In genomic region chr9:21901223-21901820, GRCm38 (mm10) we compare ENCODE assay signal across 8 mouse cellular contexts. TPM values are rescaled to one million over a fixed set of nuclear protein-coding genes. Genes with fewer than 3 reads are reported as not detected.
DNase-seq lines count a peak whose midpoint lies in the region; ATAC-seq and TF ChIP-seq lines count a peak whose summit lies in the region.

No protein-coding gene starts in this region.

- peak overlapping the region; percentile 48 for H3K4me2 ChIP-seq in hindbrain, embryonic 14.5 days (replicated peaks)
- peak overlapping the region; percentile 40 for H3K4me2 ChIP-seq in lung, postnatal 0 days (replicated peaks; ENCODE audit: low read depth, low read length)

- WGBS in hindbrain, embryonic 14.5 days: 17% methylated on average over 10 of the region's 10 CpGs
- WGBS in lung, postnatal 0 days: 10% methylated on average over 10 of the region's 10 CpGs

- no peak for ATAC-seq in erythroblast, adult 5-6 weeks (replicated peaks; ENCODE audit: low FRiP score, poor library complexity, severe bottlenecking)
- ATAC-seq in frontal cortex, adult (ENCODE audit: low TSS enrichment): peak; percentile 98
- peak; percentile 88 for ATAC-seq in hindbrain, embryonic 14.5 days (ENCODE audit: low FRiP score)
- ATAC-seq in lung, postnatal 0 days: peak; percentile 89

- H3K4me3 ChIP-seq in erythroblast, embryonic 14.5 days (replicated peaks): peak overlapping the region; percentile 52
- peak overlapping the region; percentile 30 for H3K4me3 ChIP-seq in hindbrain, embryonic 14.5 days (replicated peaks; ENCODE audit: low read length)
- peak overlapping the region; percentile 26 for H3K4me3 ChIP-seq in lung, postnatal 0 days (ENCODE audit: low read depth, low read length)

- H3K27me3 ChIP-seq in erythroblast, embryonic 14.5 days (ENCODE audit: control insufficient read depth): peaks cover 5% of the 10 kb centered on the region
- peaks cover 6% of the 10 kb centered on the region; the same call in 1 of the 2 replicates for H3K27me3 ChIP-seq in hindbrain, embryonic 14.5 days (ENCODE audit: control insufficient read depth, insufficient read depth, low read length)
- H3K27me3 ChIP-seq in lung, postnatal 0 days (replicated peaks; ENCODE audit: insufficient read depth, low read length): no peaks in the 10 kb centered on the region

- 0 out of 2 replicates have a peak overlapping the region, but pooled peaks have one; percentile 1 for H3K9ac ChIP-seq in hindbrain, embryonic 14.5 days
- H3K9ac ChIP-seq in lung, postnatal 0 days (replicated peaks; ENCODE audit: low read depth): no peak overlapping the region

- 0 out of 2 replicates have a peak, but pooled peaks have one; percentile 28 for TF ChIP-seq EP300 in lung, postnatal 0 days (IDR thresholded peaks at IDR 0.05)

- no peaks in the 10 kb centered on the region for H3K9me3 ChIP-seq in erythroblast, embryonic 14.5 days (ENCODE audit: control insufficient read depth, low read length)
- H3K9me3 ChIP-seq in hindbrain, embryonic 14.5 days (ENCODE audit: control insufficient read depth, low read length): no peaks in the 10 kb centered on the region
- no peaks in the 10 kb centered on the region for H3K9me3 ChIP-seq in lung, postnatal 0 days (ENCODE audit: low read length)

- DNase-seq in cerebellum, adult 18-20 months: peak; percentile 77
- DNase-seq in hindbrain, embryonic 14.5 days (ENCODE audit: low spot score): peak; percentile 90
- DNase-seq in layer of hippocampus, postnatal 14 days (ENCODE audit: low spot score in 2 of 2): peak; percentile 66 to 88
- peak; percentile 93 for DNase-seq in lung, postnatal 0 days (ENCODE audit: low spot score)
- peak; percentile 44 for DNase-seq in ovary, postnatal 36 days (ENCODE audit: low spot score)

- H3K36me3 ChIP-seq in erythroblast, embryonic 14.5 days (ENCODE audit: control insufficient read depth): no peaks in the 10 kb centered on the region
- no peaks in the 10 kb centered on the region for H3K36me3 ChIP-seq in hindbrain, embryonic 14.5 days (replicated peaks; ENCODE audit: control insufficient read depth, insufficient read depth)
- H3K36me3 ChIP-seq in lung, postnatal 0 days (ENCODE audit: insufficient read depth, low read length): no peaks in the 10 kb centered on the region

- H3K27ac ChIP-seq in hindbrain, embryonic 14.5 days: peak overlapping the region; percentile 3; the same call in 1 of the 2 replicates
- no peak overlapping the region for H3K27ac ChIP-seq in lung, postnatal 0 days (ENCODE audit: low read length)

- peak; percentile 55 for TF ChIP-seq CTCF in lung, postnatal 0 days (IDR thresholded peaks at IDR 0.05)

- peaks cover 2% of the 10 kb centered on the region for H3K4me1 ChIP-seq in erythroblast, embryonic 14.5 days (ENCODE audit: control insufficient read depth)
- H3K4me1 ChIP-seq in hindbrain, embryonic 14.5 days (replicated peaks; ENCODE audit: control insufficient read depth, insufficient read depth, low read length): peaks cover 4% of the 10 kb centered on the region; the same call in 1 of the 2 replicates
- no peaks in the 10 kb centered on the region for H3K4me1 ChIP-seq in lung, postnatal 0 days (ENCODE audit: insufficient read depth, low read depth, low read length)

RNA-seq across cellular contexts. Expression of gene Rab3d, which starts 16.7 kb away (rescaled TPM):
- polyA plus RNA-seq in erythroblast, embryonic 14.5 days (2012): 0.07 TPM in 2 replicates
- 17.1 and 21.5 TPM in 2 replicates for total RNA-seq in erythroblast, adult 5-6 weeks (2015; ENCODE audit: low replicate concordance)
- 11.2 and 13.4 TPM in 2 replicates for total RNA-seq in erythroblast, adult 5-6 weeks (2017; ENCODE audit: low replicate concordance)
- 15.2 and 17.3 TPM in 2 replicates for polyA plus RNA-seq in hindbrain, embryonic 14.5 days (2014; fragmentation: Nextera tagmentation; extraction: Ambion mirVana)
- total RNA-seq in layer of hippocampus, postnatal 14 days (2021): 10 to 100 TPM; 22.6 to 24.2 TPM
- 28.4 and 31.0 TPM in 2 replicates for polyA plus RNA-seq in lung, postnatal 0 days (2015; fragmentation: Nextera tagmentation; extraction: Ambion mirVana)

RNA-seq across cellular contexts. Expression of gene Ccdc159, which starts 25.9 kb away (rescaled TPM):
- not detected in 2 replicates for polyA plus RNA-seq in erythroblast, embryonic 14.5 days (2012)
- total RNA-seq in erythroblast, adult 5-6 weeks (2015; ENCODE audit: low replicate concordance): not detected in 2 replicates
- total RNA-seq in erythroblast, adult 5-6 weeks (2017; ENCODE audit: low replicate concordance): not detected in 2 replicates
- polyA plus RNA-seq in hindbrain, embryonic 14.5 days (2014; fragmentation: Nextera tagmentation; extraction: Ambion mirVana): 5.6 and 8.3 TPM in 2 replicates
- 10 to 100 TPM; 13.8 to 14.2 TPM for total RNA-seq in layer of hippocampus, postnatal 14 days (2021)
- 1.2 and 1.4 TPM in 2 replicates for polyA plus RNA-seq in lung, postnatal 0 days (2015; fragmentation: Nextera tagmentation; extraction: Ambion mirVana)

RNA-seq across cellular contexts. Expression of gene Tmem205, which starts 26.0 kb away (rescaled TPM):
- 0.10 TPM in 2 replicates for polyA plus RNA-seq in erythroblast, embryonic 14.5 days (2012)
- 9.8 and 15.7 TPM in 2 replicates for total RNA-seq in erythroblast, adult 5-6 weeks (2015; ENCODE audit: low replicate concordance)
- total RNA-seq in erythroblast, adult 5-6 weeks (2017; ENCODE audit: low replicate concordance): 1.5 TPM in 2 replicates
- polyA plus RNA-seq in hindbrain, embryonic 14.5 days (2014; fragmentation: Nextera tagmentation; extraction: Ambion mirVana): 45.2 and 58.9 TPM in 2 replicates
- 10 to 100 TPM; 35.7 to 37.0 TPM for total RNA-seq in layer of hippocampus, postnatal 14 days (2021)
- polyA plus RNA-seq in lung, postnatal 0 days (2015; fragmentation: Nextera tagmentation; extraction: Ambion mirVana): 106 and 107 TPM in 2 replicates

RNA-seq across cellular contexts. Expression of gene Plppr2, which starts 35.5 kb away (rescaled TPM):
- 0.05 and 0.06 TPM in 2 replicates for polyA plus RNA-seq in erythroblast, embryonic 14.5 days (2012)
- 0.42 TPM in 1 of 2 replicates, not detected in the other for total RNA-seq in erythroblast, adult 5-6 weeks (2015; ENCODE audit: low replicate concordance)
- not detected in 2 replicates for total RNA-seq in erythroblast, adult 5-6 weeks (2017; ENCODE audit: low replicate concordance)
- polyA plus RNA-seq in hindbrain, embryonic 14.5 days (2014; fragmentation: Nextera tagmentation; extraction: Ambion mirVana): 90.6 and 102 TPM in 2 replicates
- total RNA-seq in layer of hippocampus, postnatal 14 days (2021): 100 to 1,000 TPM; 350 to 352 TPM
- 2.2 and 3.3 TPM in 2 replicates for polyA plus RNA-seq in lung, postnatal 0 days (2015; fragmentation: Nextera tagmentation; extraction: Ambion mirVana)

RNA-seq across cellular contexts. Expression of gene Dock6, which starts 48.9 kb away (rescaled TPM):
- 0.06 and 0.08 TPM in 2 replicates for polyA plus RNA-seq in erythroblast, embryonic 14.5 days (2012)
- total RNA-seq in erythroblast, adult 5-6 weeks (2015; ENCODE audit: low replicate concordance): not detected in 2 replicates
- not detected in 2 replicates for total RNA-seq in erythroblast, adult 5-6 weeks (2017; ENCODE audit: low replicate concordance)
- polyA plus RNA-seq in hindbrain, embryonic 14.5 days (2014; fragmentation: Nextera tagmentation; extraction: Ambion mirVana): 16.3 and 18.0 TPM in 2 replicates
- 10 to 100 TPM; 24.5 to 24.7 TPM for total RNA-seq in layer of hippocampus, postnatal 14 days (2021)
- polyA plus RNA-seq in lung, postnatal 0 days (2015; fragmentation: Nextera tagmentation; extraction: Ambion mirVana): 35.8 and 43.2 TPM in 2 replicates

Comparison
In these comparisons a context has a peak if more than half of its experiments do, and no peak if none do; other contexts are left out.
1. RNA of gene Rab3d, which starts 16.7 kb away (polyA plus RNA-seq): 28.4 to 31.0 TPM in lung, postnatal 0 days and 15.2 to 17.3 TPM in hindbrain, embryonic 14.5 days; 0.07 TPM in erythroblast, embryonic 14.5 days; every median in the first group is over 10 times any median in the second.
2. RNA of gene Tmem205, which starts 26.0 kb away (polyA plus RNA-seq): 106 to 107 TPM in lung, postnatal 0 days and 45.2 to 58.9 TPM in hindbrain, embryonic 14.5 days; 0.10 TPM in erythroblast, embryonic 14.5 days; every median in the first group is over 10 times any median in the second.
3. Peak in every context shown above with its lines, with median percentiles within 50 percentile points of each other: H3K4me3 ChIP-seq and DNase-seq.